Mouse (Mus musculus) intestine, postnatal 0 days (tissue): ENCODE results near the gene Cfap221. TPM values are rescaled to one million over a fixed set of nuclear protein-coding genes. Genes with fewer than 3 reads are reported as not detected.
A peak's percentile ranks its signal among the peaks of the same experiment; 100 is the strongest.

Experiments
- ATAC-seq: fragments of 200-750 bp; cut with Nextera tagmentation; 2 replicates; pipeline ENCODE4 v1.8.0; 2017; ENCODE audit warnings: mild to moderate bottlenecking, moderate TSS enrichment, moderate library complexity
- H3K27ac ChIP-seq: fragments of 300-500 bp; sonication (generic); 2 replicates; pipeline ENCODE4 v1.5.1; 2014; ENCODE audit warnings: mild to moderate bottlenecking, low read depth, low read length, moderate library complexity
- H3K27me3 ChIP-seq: fragments of 300-500 bp; sonication (generic); replicated peaks from 2 replicates; pipeline ENCODE4 v1.6.1; 2014; ENCODE audit warnings: low read length, mixed read lengths; ENCODE audit not compliant: control insufficient read depth, insufficient read depth
- H3K36me3 ChIP-seq: fragments of 300-500 bp; sonication (generic); 2 replicates; pipeline ENCODE4 v1.6.1; 2014; ENCODE audit warnings: mild to moderate bottlenecking, moderate library complexity; ENCODE audit not compliant: control insufficient read depth, insufficient read depth
- H3K4me1 ChIP-seq: fragments of 300-500 bp; sonication (generic); replicated peaks from 2 replicates; pipeline ENCODE4 v1.6.1; 2014; ENCODE audit warnings: antibody characterized with exemption, low read length, mixed read lengths; ENCODE audit not compliant: control insufficient read depth, insufficient read depth
- H3K4me2 ChIP-seq: fragments of 300-500 bp; sonication (generic); replicated peaks from 2 replicates; pipeline ENCODE4 v1.6.1; 2014; ENCODE audit warnings: low read depth, mild to moderate bottlenecking, moderate library complexity
- H3K4me3 ChIP-seq: fragments of 300-500 bp; sonication (generic); 2 replicates; pipeline ENCODE4 v1.5.1; 2014; ENCODE audit warnings: low read depth, low read length
- H3K9ac ChIP-seq: fragments of 300-500 bp; sonication (generic); 2 replicates; pipeline ENCODE4 v1.6.1; 2014; ENCODE audit warnings: mild to moderate bottlenecking, low read depth, low read length
- H3K9me3 ChIP-seq: fragments of 300-500 bp; sonication (generic); 2 replicates; pipeline ENCODE4 v1.6.1; 2016; ENCODE audit warnings: mixed run types; ENCODE audit not compliant: control insufficient read depth
- CTCF ChIP-seq: sonication (generic); IDR thresholded peaks from 2 replicates; pipeline ENCODE4 v1.5.1; 2016; ENCODE audit warnings: low read depth, mild to moderate bottlenecking, control low read depth, antibody characterized with exemption, moderate library complexity
- WGBS: fragments of 180-500 bp; shearing (Covaris S2); extraction: QIAGEN DNeasy Blood & Tissue Kit; methylation state at CpG from one replicate; pipeline ENCODE4 v1.1.7; 2014; 5-methylcytosine and 5-hydroxymethylcytosine counted together
- polyA plus RNA-seq: library from polyadenylated mRNA; unstranded; fragments of >200 nt; fragmentation: Nextera tagmentation; extraction: Ambion mirVana; gene quantifications from 2 replicates; pipeline ENCODE4 v1.2.1, GENCODE M21; 2015

The Cfap221 gene
- polyA plus RNA-seq, 1 experiment from 2014 or later, result not detected

DNA sequence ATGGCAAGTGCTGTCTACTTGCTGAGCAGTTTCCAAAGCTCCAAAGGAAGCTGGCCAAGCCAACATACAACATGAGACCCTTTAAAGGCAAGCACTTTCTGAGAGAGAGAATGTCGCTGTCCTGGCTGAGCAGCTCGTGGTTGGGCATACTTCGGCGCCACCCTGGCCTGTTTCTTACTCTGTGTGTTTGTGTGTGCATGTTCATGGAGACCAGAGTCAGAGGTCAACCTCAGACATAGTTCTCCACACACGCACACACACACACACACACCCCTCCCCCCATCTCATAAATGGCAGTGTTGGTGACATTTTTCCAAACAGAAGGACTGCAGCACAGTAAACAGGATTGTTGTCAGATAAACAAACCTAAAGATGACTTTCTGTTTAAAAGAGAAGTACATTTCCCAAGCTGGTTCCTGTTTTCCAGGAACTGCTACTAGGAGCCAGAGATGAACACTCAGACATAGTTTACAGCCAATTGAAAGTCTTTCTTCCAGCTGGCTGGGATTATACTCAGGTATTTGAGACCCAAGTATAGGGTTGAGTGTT is 80.1 kb downstream of the Cfap221 start:
- no peak for TF ChIP-seq CTCF
- Histone ChIP-seq H3K4me1 (no peaks in the 10 kb centered on the region), H3K27ac (no peak overlapping the region), H3K4me3 (no peak overlapping the region), H3K4me2 (no peak overlapping the region), H3K9me3 (no peaks in the 10 kb centered on the region), H3K27me3 (no peaks in the 10 kb centered on the region), H3K36me3 (no peaks in the 10 kb centered on the region), H3K9ac (no peak overlapping the region)
- WGBS, result 72% methylated on average over 5 of the region's 5 CpGs
- no peak for ATAC-seq

DNA sequence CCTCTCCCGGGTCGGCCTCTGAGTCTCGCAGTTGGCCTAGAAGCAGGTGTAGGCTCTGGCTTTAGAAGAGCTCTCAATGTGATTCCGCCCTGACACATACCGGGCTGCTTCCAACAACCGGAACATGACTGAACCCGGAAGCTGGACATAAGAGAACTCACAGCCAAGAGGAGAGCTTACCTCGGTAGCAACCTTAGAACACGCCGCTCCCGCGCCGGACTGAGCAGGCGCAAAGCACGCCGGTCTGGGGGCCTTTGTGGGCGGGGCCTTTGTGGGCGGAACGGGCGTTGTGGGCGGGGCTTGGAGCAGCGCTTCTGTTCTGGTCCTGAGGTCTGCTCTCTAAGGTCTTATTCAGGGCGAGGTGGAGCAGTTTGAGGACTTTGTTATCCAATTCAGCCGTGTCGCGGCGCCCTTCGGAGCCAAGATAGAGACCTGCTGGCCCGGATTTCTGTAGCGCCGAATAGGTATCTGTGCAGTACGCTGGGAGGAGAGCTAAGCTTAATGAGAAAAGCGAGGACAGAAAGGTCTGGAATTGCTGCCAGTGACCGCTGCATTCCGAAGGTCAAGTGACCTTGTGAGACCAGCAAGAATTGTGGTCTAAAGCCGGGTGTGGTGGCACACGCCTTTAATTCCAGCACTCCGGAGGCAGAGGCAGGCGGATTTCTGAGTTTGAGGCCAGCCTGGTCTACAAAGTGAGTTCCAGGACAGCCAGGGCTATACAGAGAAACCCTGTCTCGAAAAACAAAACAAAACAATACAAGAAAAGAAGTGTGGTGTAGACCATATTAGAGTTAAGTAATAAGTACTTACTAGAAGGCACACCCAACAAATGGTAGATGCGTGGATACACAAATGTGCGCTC is 83.8 kb downstream of the Cfap221 start, which contains the start of gene Tmem177:
Gene Tmem177 (minus strand): TSS at position 256 of the 862 bp plus-strand sequence.
- Histone ChIP-seq H3K27ac (peak within 1 kb of the TSS; percentile 22; the same call in 1 of the 2 replicates), H3K4me1 (no peaks in the 10 kb centered on the region), H3K4me2 (peak within 1 kb of the TSS; percentile 65), H3K9me3 (no peaks in the 10 kb centered on the region), H3K9ac (peak within 1 kb of the TSS; percentile 28), H3K4me3 (peak within 1 kb of the TSS; percentile 42), H3K27me3 (no peaks in the 10 kb centered on the region), H3K36me3 (no peaks in the 10 kb centered on the region; the same call in 1 of the 2 replicates)
- no peak for TF ChIP-seq CTCF
- WGBS, result 9% methylated on average over 42 of the region's 42 CpGs
- ATAC-seq, result peak; percentile 97

DNA sequence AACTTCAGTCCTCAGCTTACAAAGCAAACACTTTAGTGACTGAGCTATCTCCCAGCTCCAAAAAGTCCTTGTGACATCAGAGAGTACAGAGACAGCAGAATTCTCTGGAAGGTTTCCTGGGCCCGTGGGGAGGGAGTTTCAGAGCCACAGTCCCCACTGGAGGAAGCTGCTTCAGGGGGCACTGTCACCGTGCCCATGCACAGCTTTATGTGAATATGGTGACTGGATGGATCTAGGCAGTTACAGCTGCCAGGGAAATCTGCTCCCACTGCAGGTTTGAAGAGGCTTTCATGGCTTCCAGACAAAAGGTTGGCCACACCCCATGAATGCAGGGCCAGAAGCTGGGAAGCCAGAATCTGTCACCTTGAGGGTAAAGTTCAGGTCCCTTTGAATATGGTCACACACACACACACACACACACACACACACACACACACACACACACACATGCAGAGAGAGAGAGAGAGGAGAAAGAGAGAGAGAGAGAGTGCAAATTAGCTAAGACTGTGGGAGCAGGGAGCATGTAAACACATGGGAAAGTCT is 89.8 kb downstream of the Cfap221 start:
- no peaks in the 10 kb centered on the region for H3K9me3 ChIP-seq
- no peak overlapping the region for H3K27ac ChIP-seq
- no peaks in the 10 kb centered on the region for H3K27me3 ChIP-seq
- H3K9ac ChIP-seq, result no peak overlapping the region
- no peaks in the 10 kb centered on the region; the same call in 1 of the 2 replicates for H3K36me3 ChIP-seq
- H3K4me3 ChIP-seq, result no peak overlapping the region
- no peak for TF ChIP-seq CTCF
- H3K4me2 ChIP-seq, result no peak overlapping the region
- ATAC-seq, result no peak
- no peaks in the 10 kb centered on the region for H3K4me1 ChIP-seq
- 55% methylated on average over 2 of the region's 2 CpGs for WGBS

DNA sequence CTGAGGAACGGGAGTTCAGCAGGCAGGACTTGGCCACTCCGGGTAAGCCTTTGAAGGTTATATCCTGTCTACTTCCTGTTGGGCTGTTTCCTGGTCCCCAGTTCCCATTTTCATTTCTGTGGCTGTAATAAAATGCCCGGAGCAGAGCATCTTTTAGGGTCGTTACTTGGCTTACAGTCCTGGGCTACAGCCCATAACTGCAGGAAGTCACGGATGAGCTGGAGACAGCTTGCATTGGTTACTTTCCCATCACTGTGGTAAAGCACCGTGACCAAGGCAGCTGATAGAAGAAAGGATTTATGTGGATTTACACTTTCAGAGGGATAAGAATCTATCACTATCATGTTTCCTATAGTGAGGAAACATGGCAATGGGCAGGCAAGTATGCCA is 93.8 kb downstream of the Cfap221 start:
- WGBS, result 69% methylated on average over 6 of the region's 6 CpGs
- no peak overlapping the region for H3K27ac ChIP-seq
- no peak for ATAC-seq
- no peaks in the 10 kb centered on the region for H3K9me3 ChIP-seq
- no peaks in the 10 kb centered on the region for H3K36me3 ChIP-seq
- no peaks in the 10 kb centered on the region for H3K27me3 ChIP-seq
- no peak overlapping the region for H3K9ac ChIP-seq
- H3K4me1 ChIP-seq, result no peaks in the 10 kb centered on the region
- no peak for TF ChIP-seq CTCF
- no peak overlapping the region for H3K4me3 ChIP-seq
- H3K4me2 ChIP-seq, result no peak overlapping the region

- H3K36me3 ChIP-seq, result no peaks in the 10 kb centered on the region
- H3K27ac ChIP-seq, result no peak overlapping the region
- no peak overlapping the region for H3K4me2 ChIP-seq
- no peaks in the 10 kb centered on the region for H3K9me3 ChIP-seq
- no peak for ATAC-seq
- TF ChIP-seq CTCF, result no peak
- H3K4me3 ChIP-seq, result no peak overlapping the region
- no peaks in the 10 kb centered on the region for H3K27me3 ChIP-seq
- 77% methylated on average over 8 of the region's 8 CpGs for WGBS
- no peak overlapping the region for H3K9ac ChIP-seq
- no peaks in the 10 kb centered on the region for H3K4me1 ChIP-seq
Measured at GRCm38 (mm10) chr1:119902551-119903230, 94.3 kb downstream of the Cfap221 start.
